Mouse (Mus musculus) C3H10T1/2 (cell line): ENCODE data around the gene Bid. TPM values are rescaled to one million over a fixed set of nuclear protein-coding genes. Genes with fewer than 3 reads are reported as not detected.

ENCODE experiments used
- polyA plus RNA-seq, 2 experiments: library from polyadenylated mRNA; unstranded; fragments of >200 nt; fragmentation: generic; extraction: Trizol; gene quantifications; one replicate each; pipeline ENCODE4 v1.2.1; 2012; ENCODE audit warnings: missing spikeins in 2 of 2

Gene Bid
- polyA plus RNA-seq = 10 to 100 TPM in 1 of 2 experiments, 1 to 10 TPM in 1; 6.6 to 16.2 TPM

DNA sequence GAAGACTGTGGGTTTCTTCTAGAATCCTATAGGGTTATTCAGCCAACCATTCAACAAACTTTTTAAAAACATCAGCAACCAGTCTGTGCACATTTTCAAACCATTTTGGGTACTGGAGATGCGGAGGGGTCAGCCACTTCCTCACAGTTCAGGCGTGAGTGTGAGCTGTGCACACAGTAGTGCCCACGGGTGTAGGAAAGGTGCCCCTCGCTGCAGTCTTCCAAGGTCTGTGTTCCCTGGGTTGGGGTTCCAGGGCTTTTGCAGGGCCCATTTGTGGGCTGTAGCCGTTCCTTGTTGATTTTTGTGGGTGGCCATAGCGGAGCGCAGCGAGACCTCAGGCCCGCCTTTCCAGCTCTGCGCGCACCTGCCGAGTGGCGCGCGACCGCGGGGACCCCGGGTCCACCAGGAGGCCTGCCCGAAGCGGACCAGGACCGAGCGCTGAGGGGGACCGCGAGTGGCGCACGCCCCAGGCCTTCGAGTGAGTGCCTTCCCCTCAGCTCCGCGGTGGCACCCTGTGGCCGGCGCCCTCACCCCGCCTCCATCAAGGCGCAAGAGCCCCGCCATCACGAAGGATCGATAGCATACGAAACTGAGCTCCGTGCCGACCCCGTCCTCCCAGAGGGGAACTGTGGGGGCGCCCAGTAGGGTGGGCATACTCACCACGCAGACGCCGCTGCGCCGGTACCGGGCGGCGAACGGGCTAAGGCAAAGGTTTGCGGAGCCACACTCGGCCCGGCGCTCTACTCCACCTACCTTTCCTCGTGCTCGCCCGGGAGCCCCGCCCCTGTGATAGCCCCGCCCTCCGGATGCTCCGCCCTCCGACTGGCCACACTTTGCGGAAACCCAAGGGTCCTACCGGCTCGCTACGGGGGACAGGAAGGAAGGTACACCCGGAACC, at the start of gene Bid:
Bid (minus strand) TSS at position 780 of the 898 bp plus-strand sequence.

Other genes with a start within 250 kb of the Bid start
- under 1 TPM; 0.01 to 0.11 TPM for gene Slc25a18, start 143.3 kb downstream of the Bid start, polyA plus RNA-seq
- 100 to 1,000 TPM in 1 of 2 experiments, 10 to 100 TPM in 1; 30.1 to 119 TPM for gene Atp6v1e1, start 94.1 kb downstream of the Bid start, polyA plus RNA-seq
- 1 to 10 TPM; 2.7 to 9.6 TPM for gene Bcl2l13, start 80.6 kb downstream of the Bid start, polyA plus RNA-seq
- gene Mical3, start 214.1 kb upstream of the Bid start, polyA plus RNA-seq = 10 to 100 TPM in 1 of 2 experiments, 1 to 10 TPM in 1; 2.7 to 11.9 TPM